Mouse (Mus musculus) E14TG2a.4 (cell line): ENCODE results near the gene Macrod2.

ENCODE experiments used
- H3K27me3 ChIP-seq: 2 replicates; pipeline ENCODE4 v1.6.1; 2014; ENCODE audit warnings: low read length, control low read depth; ENCODE audit not compliant: insufficient read depth
- H3K36me3 ChIP-seq: 2 replicates; pipeline ENCODE4 v1.6.1; 2014; ENCODE audit warnings: low read length, control low read depth; ENCODE audit not compliant: insufficient read depth
- H3K4me1 ChIP-seq: replicated peaks from 2 replicates; pipeline ENCODE4 v1.6.1; 2014; ENCODE audit warnings: low read depth, low read length, control low read depth
- H3K4me3 ChIP-seq: replicated peaks from 2 replicates; pipeline ENCODE4 v1.5.1; 2014; ENCODE audit warnings: mild to moderate bottlenecking, low read length
- H3K9me3 ChIP-seq: 2 replicates; pipeline ENCODE4 v1.6.1; 2014; ENCODE audit warnings: low read length, control low read depth
- CTCF ChIP-seq: conservative IDR thresholded peaks from 2 replicates; pipeline ENCODE4 v1.5.1; 2014; ENCODE audit warnings: low read length
- NANOG ChIP-seq: IDR thresholded peaks from 2 replicates; pipeline ENCODE4 v1.6.1; 2014; ENCODE audit warnings: borderline replicate concordance, low read length, mixed read lengths
- POU5F1 ChIP-seq: IDR thresholded peaks from 2 replicates; pipeline ENCODE4 v1.6.1; 2014; ENCODE audit warnings: low read length, borderline replicate concordance

The Macrod2 gene

GRCm38 (mm10) chr2:141844408-141845175 lies 1449.5 kb downstream of the Macrod2 start:
- H3K27me3 ChIP-seq: no peaks in the 10 kb centered on the region
- H3K36me3 ChIP-seq: no peaks in the 10 kb centered on the region
- H3K4me3 ChIP-seq: no peak overlapping the region
- TF ChIP-seq CTCF (no peak), NANOG (no peak), POU5F1 (no peak)
- H3K4me1 ChIP-seq: no peaks in the 10 kb centered on the region
- H3K9me3 ChIP-seq: no peaks in the 10 kb centered on the region

- H3K36me3 ChIP-seq: no peaks in the 10 kb centered on the region
- H3K4me3 ChIP-seq: no peak overlapping the region
- H3K27me3 ChIP-seq: no peaks in the 10 kb centered on the region
- no peaks in the 10 kb centered on the region for H3K9me3 ChIP-seq
- H3K4me1 ChIP-seq: no peaks in the 10 kb centered on the region
- TF ChIP-seq POU5F1 (no peak), CTCF (no peak), NANOG (no peak)
Measured at GRCm38 (mm10) chr2:141859220-141859619, 1464.1 kb downstream of the Macrod2 start.

GRCm38 (mm10) chr2:141861679-141862268 lies 1466.7 kb downstream of the Macrod2 start:
- H3K4me3 ChIP-seq: no peak overlapping the region
- no peaks in the 10 kb centered on the region for H3K4me1 ChIP-seq
- TF ChIP-seq POU5F1 (no peak), CTCF (no peak), NANOG (no peak)
- no peaks in the 10 kb centered on the region for H3K36me3 ChIP-seq
- H3K9me3 ChIP-seq: no peaks in the 10 kb centered on the region
- H3K27me3 ChIP-seq: no peaks in the 10 kb centered on the region

GRCm38 (mm10) chr2:141862531-141863265 lies 1467.6 kb downstream of the Macrod2 start:
- H3K4me3 ChIP-seq: no peak overlapping the region
- H3K9me3 ChIP-seq: no peaks in the 10 kb centered on the region
- no peaks in the 10 kb centered on the region for H3K4me1 ChIP-seq
- H3K36me3 ChIP-seq: no peaks in the 10 kb centered on the region
- TF ChIP-seq POU5F1 (no peak), CTCF (no peak), NANOG (no peak)
- no peaks in the 10 kb centered on the region for H3K27me3 ChIP-seq

GRCm38 (mm10) chr2:141863628-141864165 lies 1468.6 kb downstream of the Macrod2 start:
- H3K4me1 ChIP-seq: no peaks in the 10 kb centered on the region
- H3K4me3 ChIP-seq: no peak overlapping the region
- no peaks in the 10 kb centered on the region for H3K9me3 ChIP-seq
- no peaks in the 10 kb centered on the region for H3K36me3 ChIP-seq
- H3K27me3 ChIP-seq: no peaks in the 10 kb centered on the region
- TF ChIP-seq CTCF (no peak), NANOG (no peak), POU5F1 (no peak)

- Histone ChIP-seq H3K4me1 (no peaks in the 10 kb centered on the region), H3K4me3 (no peak overlapping the region), H3K36me3 (no peaks in the 10 kb centered on the region), H3K9me3 (no peaks in the 10 kb centered on the region), H3K27me3 (no peaks in the 10 kb centered on the region)
- TF ChIP-seq POU5F1: no peak
Measured at GRCm38 (mm10) chr2:141870930-141871329, 1475.8 kb downstream of the Macrod2 start.

- no peak for TF ChIP-seq CTCF
- no peak for TF ChIP-seq POU5F1
- TF ChIP-seq NANOG: no peak
- Histone ChIP-seq H3K4me1 (no peaks in the 10 kb centered on the region), H3K4me3 (no peak overlapping the region)
Measured at GRCm38 (mm10) chr2:141876155-141876851, 1481.2 kb downstream of the Macrod2 start.

GRCm38 (mm10) chr2:141876958-141877357 lies 1481.8 kb downstream of the Macrod2 start:
- Histone ChIP-seq H3K9me3 (no peaks in the 10 kb centered on the region), H3K36me3 (no peaks in the 10 kb centered on the region), H3K4me3 (no peak overlapping the region), H3K4me1 (no peaks in the 10 kb centered on the region), H3K27me3 (no peaks in the 10 kb centered on the region)
- TF ChIP-seq NANOG (no peak), CTCF (no peak), POU5F1 (no peak)

More at GRCm38 (mm10) chr2:141876155-141876851, 1481.2 kb downstream of the Macrod2 start:
- H3K9me3 ChIP-seq: no peaks in the 10 kb centered on the region
- H3K36me3 ChIP-seq: no peaks in the 10 kb centered on the region
- no peaks in the 10 kb centered on the region for H3K27me3 ChIP-seq
